Mouse (Mus musculus): ENCODE data around the gene Olfr649.
A peak's percentile ranks its signal among the peaks of the same experiment; 100 is the strongest.

GRCm38 (mm10) chr7:104231203-104231602 is 35.4 kb upstream of the Olfr649 start:
- TF ChIP-seq CTCF (IDR thresholded peaks at IDR 0.05; ENCODE audit: low read depth) (peak; percentile 80), EP300 (optimal IDR thresholded peaks at IDR 0.05) (no peak)
